Mouse (Mus musculus): ENCODE results near the gene Duox2.

The Duox2 gene

GRCm38 (mm10) chr2:122302574-122303241 is 4.5 kb upstream of the Duox2 start:
- peak; percentile 21 to 52 for DNase-seq (ENCODE audit: low spot score in 2 of 2)

GRCm38 (mm10) chr2:122301921-122302573 is 3.8 kb upstream of the Duox2 start:
- no peak for DNase-seq (ENCODE audit: low spot score in 2 of 2)

- peak; percentile 9 to 11 for DNase-seq (ENCODE audit: low spot score in 2 of 2)
Measured at GRCm38 (mm10) chr2:122301081-122301920, 3.1 kb upstream of the Duox2 start.

GRCm38 (mm10) chr2:122300656-122301020 is 2.4 kb upstream of the Duox2 start:
- DNase-seq (ENCODE audit: low spot score in 2 of 2) = no peak

- no peak for DNase-seq (ENCODE audit: low spot score in 2 of 2)
Measured at GRCm38 (mm10) chr2:122299911-122300655, 1.8 kb upstream of the Duox2 start.

- DNase-seq (ENCODE audit: low spot score in 2 of 2) = no peak
Measured at GRCm38 (mm10) chr2:122298596-122299490, 594 bp upstream of the Duox2 start, which contains the start of gene Duoxa2. Gene Duoxa2 (plus strand): TSS chr2:122298900.

- no peak for DNase-seq (ENCODE audit: low spot score in 2 of 2)
Measured at GRCm38 (mm10) chr2:122297271-122298095, 766 bp downstream of the Duox2 start.

- no peak for DNase-seq (ENCODE audit: low spot score in 2 of 2)
Measured at GRCm38 (mm10) chr2:122294916-122295315, 3.3 kb downstream of the Duox2 start.

GRCm38 (mm10) chr2:122286137-122286536 is 12.1 kb downstream of the Duox2 start:
- no peak for DNase-seq (ENCODE audit: low spot score in 2 of 2)

GRCm38 (mm10) chr2:122284091-122284490 is 14.2 kb downstream of the Duox2 start:
- no peak for DNase-seq (ENCODE audit: low spot score in 2 of 2)

GRCm38 (mm10) chr2:122278769-122279168 is 19.5 kb downstream of the Duox2 start:
- no peak for DNase-seq (ENCODE audit: low spot score in 2 of 2)

GRCm38 (mm10) chr2:122266407-122267193 is 31.6 kb downstream of the Duox2 start:
- DNase-seq (ENCODE audit: low spot score in 2 of 2) = no peak

GRCm38 (mm10) chr2:122264690-122265089 is 33.6 kb downstream of the Duox2 start:
- DNase-seq (ENCODE audit: low spot score in 2 of 2) = no peak

- no peak for DNase-seq (ENCODE audit: low spot score in 2 of 2)
Measured at GRCm38 (mm10) chr2:122260729-122261128, 37.5 kb downstream of the Duox2 start.

GRCm38 (mm10) chr2:122255997-122256396 is 42.3 kb downstream of the Duox2 start:
- peak in 1 of 2 experiments; percentile 19 for DNase-seq (ENCODE audit: low spot score in 2 of 2)

- no peak for DNase-seq (ENCODE audit: low spot score in 2 of 2)
Measured at GRCm38 (mm10) chr2:122247786-122248185, 50.5 kb downstream of the Duox2 start.

GRCm38 (mm10) chr2:122243671-122244131 is 54.5 kb downstream of the Duox2 start:
- DNase-seq (ENCODE audit: low spot score in 2 of 2) = peak; percentile 48 to 64

GRCm38 (mm10) chr2:122241935-122242334 is 56.3 kb downstream of the Duox2 start:
- no peak for DNase-seq (ENCODE audit: low spot score in 2 of 2)

- DNase-seq (ENCODE audit: low spot score in 2 of 2) = no peak
Measured at GRCm38 (mm10) chr2:122241226-122241625, 57.0 kb downstream of the Duox2 start.

All from frontal cortex, postnatal 25 days (tissue).